Mouse (Mus musculus) small intestine, adult 10 weeks (tissue): ENCODE data around the gene Samd1. TPM values are rescaled to one million over a fixed set of nuclear protein-coding genes. Genes with fewer than 3 reads are reported as not detected.

Experiments used
- polyA plus RNA-seq: library from polyadenylated mRNA; stranded (reverse); fragments of 350-450 nt; fragmentation: Illumina TruSeq; extraction: RNeasy Lipid Tissue Mini Kit (QIAGEN cat#74804); gene quantifications from one replicate; pipeline ENCODE4 v1.2.3, GENCODE M21; 2014; ENCODE audit warnings: low replicate concordance

The Samd1 gene
- polyA plus RNA-seq = 0.33 TPM

DNA sequence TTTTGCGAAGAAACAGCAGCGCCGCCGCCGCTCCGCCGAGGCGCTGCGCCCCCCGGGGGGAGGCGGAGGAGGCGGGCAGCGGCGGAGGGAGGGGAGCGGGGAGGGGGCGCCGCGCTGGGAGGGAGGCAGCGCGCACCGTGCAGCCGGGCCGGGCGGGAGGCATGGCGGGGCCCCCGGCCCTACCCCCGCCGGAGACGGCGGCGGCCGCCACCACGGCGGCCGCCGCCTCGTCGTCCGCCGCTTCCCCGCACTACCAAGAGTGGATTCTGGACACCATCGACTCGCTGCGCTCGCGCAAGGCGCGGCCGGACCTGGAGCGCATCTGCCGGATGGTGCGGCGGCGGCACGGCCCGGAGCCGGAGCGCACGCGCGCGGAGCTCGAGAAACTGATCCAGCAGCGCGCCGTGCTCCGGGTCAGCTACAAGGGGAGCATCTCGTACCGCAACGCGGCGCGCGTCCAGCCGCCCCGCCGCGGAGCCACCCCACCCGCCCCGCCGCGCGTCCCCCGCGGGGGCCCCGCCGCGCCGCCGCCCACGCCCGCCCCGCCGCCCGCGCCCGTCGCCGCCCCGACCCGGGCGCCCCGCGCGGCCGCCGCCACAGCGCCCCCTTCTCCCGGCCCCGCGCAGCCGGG lies at the start of gene Samd1:
Samd1 (plus strand) TSS at position 162 of the 631 bp plus-strand sequence.

DNA sequence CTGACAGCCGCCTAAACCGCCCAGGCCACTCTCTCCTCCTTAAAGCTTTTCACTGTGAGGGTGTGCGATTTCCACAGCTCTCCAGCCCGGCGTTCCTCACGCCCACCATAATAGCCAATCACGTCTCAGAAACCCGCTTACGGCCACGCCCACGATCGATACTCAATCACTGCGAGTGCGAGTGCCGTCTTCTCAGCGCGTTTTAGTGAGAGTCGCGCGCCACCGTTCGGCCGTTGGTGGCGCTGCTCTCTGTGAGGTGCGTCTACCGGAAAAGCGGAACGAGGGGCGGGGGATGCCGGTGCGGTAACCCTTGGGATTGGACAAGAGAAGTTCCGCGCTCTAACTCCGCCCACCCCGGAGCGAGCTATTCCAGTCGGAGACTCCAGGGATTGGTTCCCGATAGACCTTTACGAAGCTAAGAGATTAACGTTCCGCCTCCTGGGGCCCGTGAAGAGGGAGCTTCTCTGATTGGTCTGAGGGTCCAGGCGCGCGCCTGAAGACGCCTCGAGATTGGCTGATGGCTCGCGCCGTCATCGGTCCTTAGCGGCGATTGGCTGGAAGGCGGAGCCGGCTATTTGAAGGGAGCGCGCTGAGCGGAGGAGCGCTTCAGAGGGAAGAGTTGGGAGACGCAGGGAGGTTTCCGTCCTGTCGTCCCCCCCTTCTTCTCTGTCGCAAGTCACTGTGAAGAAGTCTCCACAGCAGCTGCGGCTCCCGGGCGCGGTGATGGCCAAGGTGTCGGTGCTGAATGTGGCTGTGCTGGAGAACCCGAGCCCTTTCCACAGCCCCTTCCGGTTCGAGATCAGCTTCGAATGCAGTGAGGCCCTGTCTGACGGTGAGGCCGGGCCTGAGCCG lies 42.1 kb upstream of the Samd1 start, which contains the start of the genes Gm10644 and Asf1b:
Gm10644 (minus strand) TSS at position 100 of the 852 bp plus-strand sequence.
Asf1b (plus strand) TSS at position 402 of the 852 bp plus-strand sequence.

DNA sequence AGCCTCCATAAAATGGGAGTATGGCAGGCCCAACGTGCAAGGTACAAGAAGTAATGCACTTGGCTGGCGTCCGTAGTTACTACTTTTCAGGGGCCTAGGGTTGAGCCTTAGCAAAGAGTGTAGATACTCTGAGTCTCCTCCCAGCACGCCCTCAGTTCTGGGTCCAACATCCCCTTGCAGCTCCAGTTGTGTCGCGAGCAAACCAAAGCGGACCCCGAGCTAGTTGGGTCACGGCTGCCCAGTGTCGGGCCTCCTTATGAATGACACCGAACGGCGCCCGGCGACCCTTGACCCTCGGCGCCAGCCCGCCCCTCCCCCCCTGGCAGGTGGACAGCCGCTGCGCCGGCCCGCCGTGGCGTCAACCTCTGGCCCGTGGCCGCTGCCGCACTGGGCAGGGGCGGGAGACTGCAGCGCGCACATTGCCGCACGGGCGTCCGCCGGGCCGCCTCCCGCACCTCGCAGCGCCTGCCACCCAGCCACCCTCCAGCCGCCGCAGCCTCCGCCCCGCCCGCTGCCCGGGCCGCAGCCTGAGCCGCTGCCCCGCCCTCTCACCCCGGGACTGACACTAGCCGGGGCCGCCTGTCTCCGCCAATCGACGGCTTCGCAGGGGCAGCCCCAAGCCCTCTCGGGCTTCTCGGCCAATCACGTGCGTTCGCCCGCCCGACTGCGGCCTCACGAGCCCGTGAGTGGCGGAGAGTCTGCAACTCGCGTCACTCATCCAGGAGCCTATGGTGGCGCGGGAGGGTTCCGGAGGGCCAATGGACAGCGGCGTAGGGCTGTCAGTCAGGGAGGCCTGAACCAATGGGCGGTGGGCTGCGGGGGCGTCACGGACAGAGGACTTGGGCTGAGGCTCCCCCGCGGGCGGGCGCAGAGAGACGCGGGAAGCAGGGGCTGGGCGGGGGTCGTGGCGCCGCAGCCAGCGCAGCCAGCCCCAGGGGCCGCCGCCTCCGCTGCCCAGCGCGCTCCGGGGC lies 25.0 kb upstream of the Samd1 start, which contains the start of gene Prkaca:
Prkaca (plus strand) TSS at position 844 of the 971 bp plus-strand sequence.

GRCm38 (mm10) chr8:84001281-84002000 lies 4.0 kb downstream of the Samd1 start, which contains the start of gene 1700067K01Rik:
Gene 1700067K01Rik (plus strand): TSS chr8:84001502.

DNA sequence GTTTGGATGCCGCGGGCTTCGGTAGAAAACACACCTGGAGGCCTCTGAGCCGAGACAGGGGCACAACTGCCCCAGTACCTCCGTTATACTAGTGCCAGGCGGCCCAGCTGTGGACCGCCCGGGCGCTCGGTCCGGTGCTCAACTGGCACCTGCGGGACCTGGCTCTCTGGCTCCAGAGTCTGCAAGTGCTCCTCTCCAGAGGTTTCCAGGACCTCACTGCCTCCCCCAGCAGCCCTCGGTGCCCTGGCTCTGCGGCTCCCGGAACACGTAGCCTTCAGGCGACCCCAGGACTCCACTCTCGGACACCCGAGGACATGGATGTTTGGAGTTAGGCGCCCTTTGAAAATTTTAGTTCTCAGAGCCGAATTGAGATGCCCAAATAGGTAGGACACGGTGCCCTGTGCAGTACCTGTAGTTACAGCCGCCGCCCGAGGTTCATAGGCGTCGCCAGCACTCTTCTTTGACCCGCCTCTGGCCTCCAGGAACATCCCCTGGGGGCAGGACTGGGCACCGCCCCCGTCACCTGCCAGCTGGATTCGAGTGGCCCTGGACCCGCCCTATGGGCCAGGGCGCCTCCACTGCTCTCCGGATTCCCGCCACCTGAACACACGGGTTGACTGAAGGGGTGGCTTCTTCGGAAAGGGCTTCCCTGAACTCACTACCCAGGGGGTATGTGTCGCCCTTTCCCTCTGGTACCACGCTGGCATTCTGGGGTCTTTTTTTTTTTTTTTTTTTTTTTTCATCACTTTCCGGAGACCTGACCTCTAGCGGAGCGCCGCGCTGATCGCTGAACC lies 14.4 kb downstream of the Samd1 start, which contains the start of gene 2210011C24Rik:
2210011C24Rik (minus strand) TSS at position 467 of the 794 bp plus-strand sequence.

GRCm38 (mm10) chr8:84021096-84021495 lies 23.6 kb downstream of the Samd1 start, which contains the start of gene Palm3:
Gene Palm3 (plus strand): TSS chr8:84021471.

GRCm38 (mm10) chr8:84042066-84042947 lies 44.8 kb downstream of the Samd1 start, which contains the start of gene Il27ra:
Gene Il27ra (minus strand): TSS chr8:84042589.

DNA sequence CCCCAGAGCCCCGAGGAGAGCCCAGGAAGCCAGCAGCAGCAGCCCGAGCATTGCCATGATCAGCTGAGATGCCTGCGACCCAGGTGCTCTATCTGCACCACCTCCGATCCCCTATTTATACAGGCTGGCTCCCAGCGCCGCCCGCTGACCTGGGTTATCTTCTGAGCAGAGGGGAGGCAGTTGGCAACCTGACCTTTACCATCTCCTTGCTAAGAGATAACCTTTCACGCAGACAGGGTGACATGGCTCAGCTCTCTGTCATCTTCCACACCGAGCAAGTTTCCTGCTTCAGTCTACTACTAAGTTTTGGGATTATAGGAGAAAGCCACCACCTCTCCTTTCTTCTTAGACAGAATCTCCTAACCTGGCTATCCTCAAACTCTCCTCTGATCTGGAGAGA lies 47.4 kb downstream of the Samd1 start, which contains the start of gene Rln3:
Rln3 (minus strand) TSS at position 101 of the 400 bp plus-strand sequence.

Other genes with a start within 250 kb of the Samd1 start
- 0.78 TPM for gene Adgrl1, start 97.6 kb upstream of the Samd1 start, polyA plus RNA-seq
- not detected for gene Gm10644, start 42.5 kb upstream of the Samd1 start, polyA plus RNA-seq
- gene Asf1b, start 42.2 kb upstream of the Samd1 start, polyA plus RNA-seq = 7.2 TPM
- 8.1 TPM for gene Prkaca, start 24.7 kb upstream of the Samd1 start, polyA plus RNA-seq
- gene 1700067K01Rik, start 3.8 kb downstream of the Samd1 start, polyA plus RNA-seq = not detected
- 2.3 TPM for gene 2210011C24Rik, start 14.5 kb downstream of the Samd1 start, polyA plus RNA-seq
- 0.22 TPM for gene Palm3, start 23.8 kb downstream of the Samd1 start, polyA plus RNA-seq
- not detected for gene Il27ra, start 44.9 kb downstream of the Samd1 start, polyA plus RNA-seq
- not detected for gene Rln3, start 47.3 kb downstream of the Samd1 start, polyA plus RNA-seq
- 0.89 TPM for gene Gm10643, start 67.5 kb downstream of the Samd1 start, polyA plus RNA-seq
- gene Rfx1, start 69.2 kb downstream of the Samd1 start, polyA plus RNA-seq = 0.97 TPM
- gene Dcaf15, start 107.1 kb downstream of the Samd1 start, polyA plus RNA-seq = 2.0 TPM
- 0.63 TPM for gene Podnl1, start 128.3 kb downstream of the Samd1 start, polyA plus RNA-seq
- gene Cc2d1a, start 150.3 kb downstream of the Samd1 start, polyA plus RNA-seq = 0.19 TPM
- not detected for gene 4930432K21Rik, start 150.4 kb downstream of the Samd1 start, polyA plus RNA-seq
- not detected for gene Nanos3, start 187.5 kb downstream of the Samd1 start, polyA plus RNA-seq
- gene Zswim4, start 239.4 kb downstream of the Samd1 start, polyA plus RNA-seq = not detected